Mouse (Mus musculus) brain, embryonic 14.5 days (tissue): ENCODE measurements around the gene Tcf25.

ENCODE experiments used
- CTCF ChIP-seq: fragments of 200-500 bp; IDR thresholded peaks from 2 replicates; pipeline ENCODE4 v1.5.1; 2012; ENCODE audit warnings: inconsistent platforms, mild to moderate bottlenecking, moderate library complexity, borderline replicate concordance; ENCODE audit not compliant: insufficient read depth, insufficient read length; ENCODE audit errors: extremely low read depth
- POLR2A ChIP-seq: fragments of 200-500 bp; IDR thresholded peaks from 2 replicates; pipeline ENCODE4 v1.6.1; 2012; ENCODE audit warnings: mild to moderate bottlenecking, inconsistent platforms, borderline replicate concordance; ENCODE audit not compliant: poor library complexity, insufficient read depth, insufficient read length, severe bottlenecking; ENCODE audit errors: extremely low read depth

DNA sequence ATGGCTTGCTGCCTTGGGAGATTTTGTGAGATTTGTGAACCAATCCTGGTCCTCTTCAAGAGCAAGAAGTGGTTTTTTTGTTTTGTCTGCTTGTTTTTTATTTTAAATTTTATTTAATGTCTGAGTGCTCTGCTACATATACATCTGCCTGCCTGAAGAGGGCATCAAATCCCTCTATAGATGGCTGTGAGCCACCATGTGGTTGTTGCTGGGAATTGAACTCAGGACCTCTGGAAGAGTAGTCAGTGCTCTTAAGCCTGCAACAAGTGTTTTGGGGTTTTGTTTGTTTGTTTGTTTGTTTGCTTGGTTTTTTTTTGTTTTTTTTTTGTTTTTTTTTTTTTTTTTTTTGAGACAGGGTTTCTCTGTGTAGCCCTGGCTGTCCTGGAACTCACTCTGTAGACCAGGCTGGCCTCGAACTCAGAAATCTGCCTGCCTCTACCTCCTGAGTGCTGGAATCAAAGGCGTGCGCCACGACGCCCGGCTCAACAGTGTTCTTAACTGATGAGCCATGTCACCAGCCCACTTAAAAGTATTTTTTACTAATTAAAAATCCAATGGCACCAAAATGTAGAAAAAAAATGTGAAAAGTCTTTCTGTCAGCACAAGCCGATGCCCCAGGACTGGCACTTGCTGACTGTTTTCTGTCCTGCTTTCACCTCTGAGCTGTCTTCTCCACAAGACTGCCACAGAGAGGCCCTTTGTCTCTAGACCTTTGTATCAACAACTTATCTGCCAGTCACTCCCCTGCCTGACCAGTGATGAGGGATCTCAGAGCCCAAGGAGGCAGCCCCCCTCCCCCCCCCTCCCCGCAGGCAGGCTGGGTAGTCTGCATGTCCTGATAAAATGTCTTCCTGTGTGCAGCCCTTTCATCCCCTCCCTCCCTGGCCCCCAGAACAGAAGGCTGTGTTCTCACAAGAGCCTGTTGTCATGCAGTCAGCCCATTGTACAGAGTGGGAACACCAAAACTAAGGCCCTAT is 42.7 kb downstream of the Tcf25 start:
- TF ChIP-seq CTCF (peak; percentile 34; the same call in 1 of the 2 replicates), POLR2A (no peak)
